Mouse (Mus musculus) left cerebral cortex, adult 8-10 months (tissue): Measurements from ENCODE around the gene Cmtm5. TPM values are rescaled to one million over a fixed set of nuclear protein-coding genes. Genes with fewer than 3 reads are reported as not detected.

ENCODE experiments used
- DNase-seq, 2 experiments: peaks; one replicate each; pipeline ENCODE4 v3.0.0; 2022; ENCODE audit warnings: low spot score in 2 of 2
- total RNA-seq, 4 experiments: library from RNA; stranded (reverse); gene quantifications; 2 replicates each; pipeline ENCODE4 v1.2.4; 2022

Cmtm5 gene
- 10 to 100 TPM; 60.3 to 67.9 (median 64.0) TPM for total RNA-seq

GRCm38 (mm10) chr14:54935904-54936830 is at the start of gene Cmtm5:
Gene Cmtm5 (plus strand): TSS chr14:54936261.
- DNase-seq: peak in 1 of 2 experiments; percentile 86

GRCm38 (mm10) chr14:54892200-54892599 is 43.9 kb upstream of the Cmtm5 start, which contains the start of gene Pabpn1:
Gene Pabpn1 (plus strand): TSS chr14:54892500.
- no peak for DNase-seq

- peak; percentile 97 to 100 for DNase-seq
Measured at GRCm38 (mm10) chr14:54893651-54894181, 42.3 kb upstream of the Cmtm5 start.

DNA sequence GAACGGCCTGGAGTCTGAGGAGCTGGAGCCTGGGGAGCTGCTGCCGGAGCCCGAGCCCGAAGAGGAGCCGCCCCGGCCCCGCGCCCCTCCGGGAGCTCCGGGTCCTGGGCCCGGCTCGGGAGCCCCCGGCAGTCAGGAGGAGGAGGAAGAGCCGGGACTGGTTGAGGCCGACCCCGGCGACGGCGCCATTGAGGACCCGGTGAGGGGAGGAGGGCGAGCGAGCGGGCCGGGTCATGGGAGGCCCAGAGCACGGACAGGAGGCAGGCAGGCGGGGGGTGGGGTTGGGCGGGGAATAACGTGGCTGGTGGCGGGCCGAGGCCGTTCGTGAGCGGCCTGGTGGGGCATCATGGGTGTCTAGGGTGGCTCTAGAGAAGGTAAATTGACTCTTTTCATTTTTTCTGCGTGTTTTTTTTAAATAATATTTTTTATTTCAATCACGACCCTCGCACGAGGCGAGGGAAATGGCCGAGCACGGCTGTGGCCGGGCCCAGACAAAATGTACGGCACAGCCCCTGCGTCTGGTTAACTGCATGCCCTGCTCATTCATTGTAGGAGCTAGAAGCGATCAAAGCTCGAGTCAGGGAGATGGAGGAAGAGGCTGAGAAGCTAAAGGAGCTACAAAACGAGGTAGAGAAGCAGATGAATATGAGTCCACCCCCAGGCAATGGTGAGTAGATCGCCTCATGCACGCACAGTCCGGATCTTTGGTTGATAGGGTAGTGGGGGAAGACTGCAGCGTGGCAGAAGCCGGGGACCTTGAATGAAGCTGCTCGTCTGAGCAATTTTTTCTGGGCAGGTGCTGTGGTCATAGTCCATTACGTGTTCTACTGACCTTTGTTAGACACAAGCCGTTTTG is 41.5 kb upstream of the Cmtm5 start:
- peak in 1 of 2 experiments; percentile 49 for DNase-seq

DNA sequence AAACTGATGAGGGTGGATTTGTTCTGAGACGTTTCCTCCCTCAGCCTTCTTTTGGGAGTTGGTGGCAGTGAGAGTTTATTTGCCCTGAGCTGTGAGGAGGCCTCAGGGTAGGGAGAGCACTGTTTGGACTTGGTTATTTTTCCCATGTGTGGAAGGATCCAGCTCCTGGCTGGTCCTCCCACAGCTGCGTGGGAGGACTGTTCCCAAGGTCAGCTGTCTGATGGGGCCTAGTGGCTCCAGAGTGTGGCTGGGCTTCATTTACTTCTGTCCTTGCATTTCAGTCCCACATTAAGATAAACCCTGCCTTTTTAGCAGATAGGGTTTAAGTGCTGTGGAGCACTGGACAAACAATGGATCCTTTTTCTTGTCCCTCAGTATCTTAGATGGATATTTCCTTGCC is 38.6 kb upstream of the Cmtm5 start:
- DNase-seq: no peak

DNA sequence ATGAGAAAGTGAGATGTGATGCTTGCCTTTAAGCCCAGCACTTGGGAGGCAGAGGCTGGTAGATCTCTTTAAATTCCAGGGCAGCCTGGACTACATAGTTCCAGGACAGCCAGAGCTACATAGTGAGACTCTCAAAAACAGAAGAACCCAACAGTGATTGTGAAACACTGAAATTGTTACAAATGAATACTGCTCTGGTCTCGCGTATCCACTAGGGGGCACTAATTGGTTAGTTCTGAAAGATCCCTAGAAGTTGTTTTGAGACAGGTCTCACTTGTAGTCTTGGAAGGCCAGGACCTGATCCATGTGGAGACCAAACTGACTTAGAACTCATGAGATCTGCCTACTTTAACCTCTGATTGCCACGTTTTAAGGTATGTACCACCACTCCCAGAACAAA is 35.7 kb upstream of the Cmtm5 start:
- DNase-seq: peak in 1 of 2 experiments; percentile 58

DNA sequence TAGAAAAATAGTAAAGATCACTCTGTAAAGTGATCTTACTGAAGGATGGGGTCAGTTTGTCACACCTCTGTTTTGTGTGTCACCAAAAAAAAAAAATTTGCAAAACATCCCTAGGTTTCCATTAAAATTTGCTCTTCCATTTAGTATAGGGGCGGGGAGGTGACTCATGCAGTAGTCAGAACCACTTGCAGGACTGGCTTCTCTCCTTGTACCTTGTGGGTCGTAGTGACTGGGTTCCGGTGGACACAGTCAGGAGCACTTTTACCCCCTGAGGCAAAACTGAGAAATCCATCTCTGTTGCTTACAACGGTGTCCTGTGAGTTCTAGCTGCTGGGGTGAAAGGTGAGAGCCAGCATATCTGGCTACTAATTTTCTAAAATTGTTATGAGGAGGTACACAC is 32.4 kb upstream of the Cmtm5 start:
- no peak for DNase-seq

- DNase-seq: no peak
Measured at GRCm38 (mm10) chr14:54908682-54909081, 27.4 kb upstream of the Cmtm5 start.

GRCm38 (mm10) chr14:54912109-54912850 is 23.8 kb upstream of the Cmtm5 start:
- no peak for DNase-seq

DNA sequence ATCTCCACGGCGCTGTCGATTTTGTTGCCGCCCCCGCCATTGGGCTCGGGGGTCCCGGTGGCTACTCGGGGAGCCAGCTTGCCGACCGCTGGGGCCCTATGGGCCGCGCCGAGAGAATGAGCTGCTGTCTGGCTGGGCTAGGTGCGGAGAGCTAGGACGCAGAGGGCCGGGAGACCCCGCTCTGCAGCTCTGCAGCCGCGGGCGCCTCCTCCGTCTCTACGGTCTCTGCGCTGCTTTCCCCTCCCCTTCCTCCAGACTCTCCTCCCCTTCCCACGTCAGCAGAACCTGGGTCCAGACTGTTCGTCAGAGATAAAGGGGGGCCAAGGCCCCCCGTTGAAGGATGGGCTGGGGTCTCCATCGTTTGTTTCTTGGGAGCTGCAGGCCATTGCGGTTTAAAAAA is 23.2 kb upstream of the Cmtm5 start, which contains the start of gene Slc22a17:
Gene Slc22a17 (minus strand): TSS at position 247 of the 400 bp plus-strand sequence.
- peak; percentile 74 to 76 for DNase-seq

- no peak for DNase-seq
Measured at GRCm38 (mm10) chr14:54913343-54913742, 22.7 kb upstream of the Cmtm5 start.

DNA sequence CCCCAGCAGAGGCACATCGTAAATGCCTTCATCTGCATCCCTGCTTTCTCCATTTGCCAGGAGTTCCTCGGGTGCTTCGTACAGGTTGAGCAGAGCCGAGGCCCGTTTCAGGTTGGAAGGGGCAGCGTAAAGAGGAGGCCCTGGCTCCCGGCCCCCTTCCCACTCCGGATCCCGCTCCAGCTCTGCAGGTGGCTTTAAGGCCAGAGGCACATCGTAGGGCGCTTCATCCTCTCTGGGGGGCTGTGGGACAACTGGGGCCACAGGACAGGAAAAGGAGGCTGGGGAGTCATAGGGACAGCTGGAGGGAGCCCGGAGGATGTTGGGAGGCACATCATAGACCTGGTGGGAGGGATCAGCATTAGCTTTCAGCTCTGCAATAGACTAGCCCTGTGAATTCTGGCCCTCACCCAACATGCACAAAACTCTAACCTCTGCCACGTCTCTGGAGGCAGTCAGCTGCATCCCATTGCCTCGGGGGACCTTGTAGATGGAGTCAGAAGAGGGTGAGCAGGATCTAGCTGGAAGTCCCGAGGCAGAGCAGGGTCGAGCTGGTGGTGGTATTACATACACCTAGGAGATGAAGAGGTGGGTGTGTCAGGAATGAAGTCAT is 15.9 kb upstream of the Cmtm5 start:
- no peak for DNase-seq

DNA sequence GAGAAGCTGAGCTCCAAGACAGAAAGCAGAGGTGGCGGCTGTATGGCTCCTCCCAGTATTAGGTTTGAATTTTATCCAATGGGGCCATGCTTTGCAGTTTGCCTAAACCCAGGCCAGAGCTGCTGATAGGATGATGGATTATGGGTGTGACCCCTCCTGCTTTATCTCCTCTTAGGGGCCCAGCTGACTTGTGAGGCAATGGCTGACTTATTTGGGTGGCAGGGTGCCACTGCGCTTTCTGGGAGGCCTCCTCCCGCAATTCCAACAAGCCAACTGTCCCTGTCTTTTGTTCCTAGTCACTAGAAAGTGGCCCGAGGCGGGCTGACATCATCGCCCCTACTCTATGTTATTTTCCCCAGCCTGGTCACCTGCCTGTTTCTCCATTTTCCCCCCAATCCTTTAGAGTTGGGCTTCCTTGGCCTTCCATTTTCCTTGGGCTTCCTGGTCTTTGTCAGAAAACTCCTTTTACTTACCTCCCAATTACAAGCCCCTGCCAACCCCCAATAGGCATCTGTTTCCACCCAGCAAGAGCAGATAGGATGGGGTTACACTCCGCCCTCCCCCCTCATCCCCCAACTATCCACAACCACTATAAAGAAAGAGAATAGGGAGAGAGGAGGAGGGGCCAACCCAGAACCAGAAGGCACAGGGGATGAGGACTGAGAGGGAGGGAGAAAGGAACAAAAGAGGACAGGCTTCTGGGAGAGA is 11.3 kb upstream of the Cmtm5 start:
- no peak for DNase-seq

GRCm38 (mm10) chr14:54925349-54926342 is 10.4 kb upstream of the Cmtm5 start, which contains the start of gene Efs:
Gene Efs (minus strand): TSS chr14:54926126.
- no peak for DNase-seq

DNA sequence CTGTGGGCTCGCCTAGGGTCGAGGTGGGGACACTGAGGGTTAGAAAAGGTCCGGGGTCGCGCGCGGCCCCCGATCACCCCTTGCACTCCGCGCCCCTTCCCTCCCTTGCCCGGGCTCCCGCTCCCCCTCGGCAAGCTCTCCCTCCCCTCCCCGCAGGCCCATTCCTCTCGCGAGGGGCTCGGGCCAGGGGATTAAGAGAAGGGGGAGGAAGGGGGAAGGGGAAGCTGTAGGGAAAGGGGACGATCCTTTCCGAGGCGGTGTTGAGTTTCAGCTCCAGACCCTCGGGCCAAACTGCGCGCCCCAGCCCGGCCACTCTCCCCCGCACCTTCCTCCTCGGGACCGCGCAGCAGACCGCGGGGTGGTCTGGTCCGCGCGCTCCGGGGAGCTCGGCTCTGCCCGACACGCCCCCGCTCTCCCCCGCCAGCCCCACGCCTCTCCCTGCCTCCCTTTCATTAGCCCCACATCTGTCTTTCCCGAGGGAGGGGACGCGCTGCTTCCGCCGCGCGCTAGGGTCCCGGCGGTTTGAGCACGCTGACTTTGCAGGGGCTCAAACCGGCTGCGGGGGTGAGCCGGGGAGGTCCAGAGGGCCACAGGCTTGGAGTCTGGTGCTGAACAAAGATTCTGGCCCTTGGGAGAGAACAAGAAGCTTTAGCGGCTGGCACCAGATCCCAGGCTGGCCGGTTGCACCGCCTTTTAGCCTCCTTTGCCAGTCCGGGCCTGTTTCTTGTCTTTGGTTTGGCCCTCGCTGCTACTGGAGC is 9.5 kb upstream of the Cmtm5 start:
- no peak for DNase-seq

- DNase-seq: no peak
Measured at GRCm38 (mm10) chr14:54927296-54927695, 8.8 kb upstream of the Cmtm5 start.

DNA sequence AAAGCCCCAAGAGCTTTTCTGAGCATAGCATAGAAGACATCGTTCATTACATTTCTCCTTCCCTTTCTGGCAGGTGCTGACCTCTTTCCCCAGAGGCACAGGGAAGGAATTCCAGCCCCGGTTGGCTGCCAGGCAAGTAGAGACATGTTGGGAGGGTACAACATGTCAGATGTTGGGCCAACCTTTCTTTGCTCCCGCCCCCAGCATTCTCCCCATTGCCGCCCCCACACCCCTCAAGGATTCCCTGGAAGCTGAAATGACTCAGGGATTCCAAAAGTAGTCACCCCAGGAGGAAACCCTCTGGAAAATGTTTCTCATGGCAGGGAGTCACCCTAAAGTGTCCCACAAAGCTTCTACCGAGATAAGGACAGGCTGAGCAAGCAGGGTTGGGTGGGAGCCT is 6.3 kb upstream of the Cmtm5 start:
- DNase-seq: no peak

- DNase-seq: no peak
Measured at GRCm38 (mm10) chr14:54930431-54930830, 5.6 kb upstream of the Cmtm5 start.
